Mouse (Mus musculus) forebrain, embryonic 16.5 days (tissue): ENCODE measurements around the gene Gpx4. TPM values are rescaled to one million over a fixed set of nuclear protein-coding genes. Genes with fewer than 3 reads are reported as not detected.

ENCODE experiments used
- ATAC-seq: fragments of 200-750 bp; cut with Nextera tagmentation; 2 replicates; pipeline ENCODE4 v1.8.0; 2017; ENCODE audit warnings: mild to moderate bottlenecking, moderate library complexity
- H3K27ac ChIP-seq: fragments of 300-500 bp; sonication (generic); 2 replicates; pipeline ENCODE4 v1.5.1; 2014; ENCODE audit warnings: low read length, control low read depth
- H3K27me3 ChIP-seq: fragments of 300-500 bp; sonication (generic); replicated peaks from 2 replicates; pipeline ENCODE4 v1.6.1; 2014; ENCODE audit warnings: low read length; ENCODE audit not compliant: control insufficient read depth, insufficient read depth
- H3K36me3 ChIP-seq: fragments of 300-500 bp; sonication (generic); 2 replicates; pipeline ENCODE4 v1.6.1; 2014; ENCODE audit not compliant: control insufficient read depth, insufficient read depth
- H3K4me1 ChIP-seq: fragments of 300-500 bp; sonication (generic); replicated peaks from 2 replicates; pipeline ENCODE4 v1.6.1; 2014; ENCODE audit warnings: low read length; ENCODE audit not compliant: control insufficient read depth, insufficient read depth
- H3K4me2 ChIP-seq: fragments of 300-500 bp; sonication (generic); 2 replicates; pipeline ENCODE4 v1.6.1; 2014; ENCODE audit warnings: mild to moderate bottlenecking, low read length, control low read depth
- H3K4me3 ChIP-seq: fragments of 300-500 bp; sonication (generic); replicated peaks from 2 replicates; pipeline ENCODE4 v1.5.1; 2014; ENCODE audit warnings: mild to moderate bottlenecking, low read length, control low read depth
- H3K9ac ChIP-seq: fragments of 300-500 bp; sonication (generic); replicated peaks from 2 replicates; pipeline ENCODE4 v1.6.1; 2014; ENCODE audit warnings: low read depth, low read length, control low read depth
- H3K9me3 ChIP-seq: fragments of 300-500 bp; sonication (generic); 2 replicates; pipeline ENCODE4 v1.6.1; 2016; ENCODE audit warnings: low read length; ENCODE audit not compliant: control insufficient read depth
- WGBS: fragments of 180-500 bp; shearing (Covaris S2); extraction: QIAGEN DNeasy Blood & Tissue Kit; methylation state at CpG from one replicate; pipeline ENCODE4 v1.1.7; 2014; 5-methylcytosine and 5-hydroxymethylcytosine counted together
- polyA plus RNA-seq: library from polyadenylated mRNA; unstranded; fragments of >200 nt; fragmentation: Nextera tagmentation; extraction: Ambion mirVana; gene quantifications from 2 replicates; pipeline ENCODE4 v1.2.1, GENCODE M21; 2015

The Gpx4 gene
- polyA plus RNA-seq, 1 experiment from 2014 or later = 475 TPM

GRCm38 (mm10) chr10:80015583-80015982 is 31.4 kb upstream of the Gpx4 start:
- 79% methylated on average over 10 of the region's 10 CpGs for WGBS
- Histone ChIP-seq H3K4me1 (no peaks in the 10 kb centered on the region), H3K9me3 (peaks cover 7% of the 10 kb centered on the region), H3K27me3 (peaks cover 62% of the 10 kb centered on the region), H3K4me3 (no peak overlapping the region), H3K4me2 (no peak overlapping the region), H3K9ac (no peak overlapping the region), H3K36me3 (peaks cover 5% of the 10 kb centered on the region; the same call in 1 of the 2 replicates), H3K27ac (no peak overlapping the region)
- ATAC-seq = no peak

DNA sequence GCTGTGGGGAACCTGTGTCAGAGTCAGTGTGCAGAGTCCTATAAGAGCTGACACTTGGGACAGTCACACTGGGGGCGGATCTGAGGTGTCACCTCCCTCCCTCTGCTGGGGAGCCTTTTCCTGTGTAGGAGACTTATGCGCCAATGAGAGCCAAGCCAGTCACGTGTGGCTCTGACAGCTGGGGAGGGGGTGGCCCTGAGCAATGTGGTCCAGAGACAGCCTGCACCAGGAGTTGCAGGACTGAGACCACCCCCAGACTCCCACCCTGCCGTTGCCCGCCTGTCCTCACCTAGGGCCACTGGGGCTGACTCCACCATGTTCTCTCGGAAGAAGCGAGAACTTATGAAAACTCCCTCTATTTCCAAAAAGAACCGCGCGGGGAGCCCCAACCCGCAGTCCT is 30.5 kb upstream of the Gpx4 start, which contains the start of gene Arhgap45:
Gene Arhgap45, plus strand, starts transcription at position 143 of the 400 bp plus-strand sequence.
- peaks cover 65% of the 10 kb centered on the region for H3K27me3 ChIP-seq

GRCm38 (mm10) chr10:80016931-80017330 is 30.0 kb upstream of the Gpx4 start:
- no peak for ATAC-seq
- no peak overlapping the region for H3K4me2 ChIP-seq
- H3K4me3 ChIP-seq = no peak overlapping the region
- no peaks in the 10 kb centered on the region; the same call in 1 of the 2 replicates for H3K9me3 ChIP-seq
- no peak overlapping the region for H3K9ac ChIP-seq
- H3K4me1 ChIP-seq = no peaks in the 10 kb centered on the region
- 84% methylated on average over 10 of the region's 10 CpGs for WGBS
- H3K27me3 ChIP-seq = peaks cover 62% of the 10 kb centered on the region
- no peak overlapping the region for H3K27ac ChIP-seq
- H3K36me3 ChIP-seq = no peaks in the 10 kb centered on the region

More for the DNA sequence above, 30.5 kb upstream of the Gpx4 start, which contains the start of gene Arhgap45:
- H3K9me3 ChIP-seq = no peaks in the 10 kb centered on the region; the same call in 1 of the 2 replicates
- no peak within 1 kb of the TSS for H3K9ac ChIP-seq
- H3K4me2 ChIP-seq = no peak within 1 kb of the TSS
- WGBS = 70% methylated on average over 11 of the region's 11 CpGs
- no peak within 1 kb of the TSS for H3K4me3 ChIP-seq
- H3K36me3 ChIP-seq = no peaks in the 10 kb centered on the region
- no peaks in the 10 kb centered on the region for H3K4me1 ChIP-seq
- H3K27ac ChIP-seq = no peak within 1 kb of the TSS
- no peak for ATAC-seq

- H3K4me3 ChIP-seq = no peak overlapping the region
- no peaks in the 10 kb centered on the region for H3K9me3 ChIP-seq
- WGBS = 80% methylated on average over 3 of the region's 3 CpGs
- ATAC-seq = no peak
- no peak overlapping the region for H3K4me2 ChIP-seq
- no peak overlapping the region for H3K27ac ChIP-seq
- no peak overlapping the region for H3K9ac ChIP-seq
- peaks cover 58% of the 10 kb centered on the region for H3K27me3 ChIP-seq
- no peaks in the 10 kb centered on the region for H3K4me1 ChIP-seq
- H3K36me3 ChIP-seq = no peaks in the 10 kb centered on the region
Observed at GRCm38 (mm10) chr10:80017361-80017760, 29.6 kb upstream of the Gpx4 start.

GRCm38 (mm10) chr10:80017771-80018170 is 29.2 kb upstream of the Gpx4 start:
- Histone ChIP-seq H3K27me3 (peaks cover 54% of the 10 kb centered on the region), H3K4me3 (no peak overlapping the region), H3K9me3 (no peaks in the 10 kb centered on the region), H3K4me1 (no peaks in the 10 kb centered on the region), H3K9ac (no peak overlapping the region), H3K36me3 (no peaks in the 10 kb centered on the region), H3K27ac (no peak overlapping the region), H3K4me2 (no peak overlapping the region)
- 80% methylated on average over 14 of the region's 14 CpGs for WGBS
- no peak for ATAC-seq

GRCm38 (mm10) chr10:80018739-80019297 is 28.1 kb upstream of the Gpx4 start:
- peaks cover 44% of the 10 kb centered on the region for H3K27me3 ChIP-seq
- H3K36me3 ChIP-seq = no peaks in the 10 kb centered on the region
- ATAC-seq = no peak
- H3K4me2 ChIP-seq = no peak overlapping the region
- H3K9me3 ChIP-seq = no peaks in the 10 kb centered on the region
- WGBS = 9% methylated on average over 15 of the region's 15 CpGs
- no peaks in the 10 kb centered on the region for H3K4me1 ChIP-seq
- H3K9ac ChIP-seq = no peak overlapping the region
- no peak overlapping the region for H3K27ac ChIP-seq
- no peak overlapping the region for H3K4me3 ChIP-seq

- no peaks in the 10 kb centered on the region for H3K36me3 ChIP-seq
- WGBS = 5% methylated on average over 20 of the region's 20 CpGs
- no peak for ATAC-seq
- no peak overlapping the region for H3K4me3 ChIP-seq
- no peak overlapping the region for H3K27ac ChIP-seq
- no peaks in the 10 kb centered on the region for H3K9me3 ChIP-seq
- H3K9ac ChIP-seq = peak overlapping the region; percentile 31; the same call in 1 of the 2 replicates
- peaks cover 36% of the 10 kb centered on the region for H3K27me3 ChIP-seq
- H3K4me2 ChIP-seq = no peak overlapping the region
- H3K4me1 ChIP-seq = no peaks in the 10 kb centered on the region
Observed at GRCm38 (mm10) chr10:80019471-80020131, 27.4 kb upstream of the Gpx4 start.

GRCm38 (mm10) chr10:80020191-80020590 is 26.8 kb upstream of the Gpx4 start:
- no peak for ATAC-seq
- no peaks in the 10 kb centered on the region for H3K4me1 ChIP-seq
- H3K27ac ChIP-seq = no peak overlapping the region
- H3K36me3 ChIP-seq = no peaks in the 10 kb centered on the region
- peaks cover 30% of the 10 kb centered on the region for H3K27me3 ChIP-seq
- no peak overlapping the region for H3K9ac ChIP-seq
- no peaks in the 10 kb centered on the region for H3K9me3 ChIP-seq
- WGBS = 20% methylated on average over 11 of the region's 11 CpGs
- no peak overlapping the region for H3K4me3 ChIP-seq
- no peak overlapping the region for H3K4me2 ChIP-seq

DNA sequence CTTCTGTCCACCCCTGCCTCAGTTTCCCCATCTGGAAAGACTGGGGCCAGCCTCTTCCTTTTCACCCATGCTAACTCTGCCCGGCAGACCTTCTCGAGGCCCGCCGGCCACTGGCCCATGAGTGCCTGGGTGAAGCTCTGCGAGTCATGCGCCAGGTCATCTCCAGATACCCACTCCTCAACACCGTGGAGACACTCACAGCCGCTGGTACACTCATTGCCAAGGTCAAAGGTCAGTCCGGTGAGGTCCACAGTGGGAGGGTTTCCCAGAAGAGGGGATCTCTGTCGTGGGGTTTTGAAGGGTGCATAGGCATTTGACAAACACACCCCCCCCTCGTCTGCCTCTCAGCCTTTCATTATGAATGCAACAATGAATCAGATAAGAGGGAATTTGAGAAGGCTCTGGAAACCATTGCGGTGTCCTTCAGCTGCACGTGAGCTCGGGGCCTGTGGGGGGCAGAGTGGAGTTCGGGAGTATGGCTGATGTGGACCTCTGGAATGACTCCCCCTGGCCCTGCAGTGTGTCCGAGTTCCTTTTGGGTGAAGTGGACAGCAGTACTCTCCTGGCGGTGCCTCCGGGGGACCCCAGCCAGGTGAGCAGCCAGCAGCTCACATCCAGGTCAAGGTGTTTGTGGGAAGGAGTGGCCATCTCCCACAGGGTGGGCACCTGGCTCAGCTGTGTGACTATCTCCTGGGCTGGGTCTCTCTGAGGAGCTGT is 26.2 kb upstream of the Gpx4 start:
- Histone ChIP-seq H3K4me1 (no peaks in the 10 kb centered on the region), H3K4me3 (no peak overlapping the region), H3K27ac (no peak overlapping the region), H3K9ac (no peak overlapping the region), H3K4me2 (no peak overlapping the region), H3K9me3 (no peaks in the 10 kb centered on the region), H3K36me3 (no peaks in the 10 kb centered on the region), H3K27me3 (peaks cover 27% of the 10 kb centered on the region)
- WGBS = 82% methylated on average over 18 of the region's 18 CpGs
- no peak for ATAC-seq
